Mouse (Mus musculus): ENCODE measurements around the gene Man1b1. TPM values are rescaled to one million over a fixed set of nuclear protein-coding genes. Genes with fewer than 3 reads are reported as not detected.

The Man1b1 gene
- polyA plus RNA-seq, 2 experiments = 6.6 to 25.4 TPM

- peak in 2 of 3 experiments; percentile 37 to 41 for DNase-seq (ENCODE audit: low read depth in 3 of 3, low spot score in 3 of 3)
- no peaks in the 10 kb centered on the region for H3K36me3 ChIP-seq (replicated peaks; ENCODE audit: control insufficient read depth, insufficient read depth, low read depth)
- TF ChIP-seq EP300 (IDR thresholded peaks at IDR 0.05; ENCODE audit: low read depth) = no peak
- TF ChIP-seq CTCF (IDR thresholded peaks at IDR 0.05; ENCODE audit: low read depth) = no peak
- no peaks in the 10 kb centered on the region for H3K9me3 ChIP-seq (ENCODE audit: control insufficient read depth, low read length)
- peaks cover 19% of the 10 kb centered on the region for H3K27me3 ChIP-seq (ENCODE audit: control insufficient read depth, insufficient read depth, low read length)
- ATAC-seq (ENCODE audit: insufficient read depth) = no peak
- no peak within 1 kb of the TSS; a peak in 1 of 4 replicates for H3K4me3 ChIP-seq (ENCODE audit: insufficient read depth in 1 of 2, low read depth in 2 of 2, low read length in 2 of 2)
- no peaks in the 10 kb centered on the region for H3K4me1 ChIP-seq (replicated peaks; ENCODE audit: control insufficient read depth in 2 of 2, insufficient read depth in 2 of 2, low read length in 1 of 2)
- H3K4me2 ChIP-seq (ENCODE audit: low read depth) = peak within 1 kb of the TSS; percentile 48
- 8% methylated on average over 58 of the region's 58 CpGs for WGBS (ENCODE audit: insufficient replicate concordance)
- no peak within 1 kb of the TSS for H3K27ac ChIP-seq
- no peak within 1 kb of the TSS for H3K9ac ChIP-seq (replicated peaks)
Observed at GRCm38 (mm10) chr2:25318971-25319773, 13.0 kb upstream of the Man1b1 start, which contains the start of gene Grin1. TSS of gene Grin1 (minus strand) at chr2:25319187.

- TF ChIP-seq EP300 (IDR thresholded peaks at IDR 0.05; ENCODE audit: low read depth) (no peak), CTCF (IDR thresholded peaks at IDR 0.05; ENCODE audit: low read depth) (no peak)
- peaks cover 19% of the 10 kb centered on the region for H3K27me3 ChIP-seq (ENCODE audit: control insufficient read depth, insufficient read depth, low read length)
- no peaks in the 10 kb centered on the region for H3K4me1 ChIP-seq (replicated peaks; ENCODE audit: control insufficient read depth in 2 of 2, insufficient read depth in 2 of 2, low read length in 1 of 2)
- no peak overlapping the region for H3K4me2 ChIP-seq (ENCODE audit: low read depth)
- no peak overlapping the region for H3K4me3 ChIP-seq (ENCODE audit: insufficient read depth in 1 of 2, low read depth in 2 of 2, low read length in 2 of 2)
- 19% methylated on average over 2 of the region's 2 CpGs for WGBS (ENCODE audit: insufficient replicate concordance)
- H3K9ac ChIP-seq (replicated peaks) = no peak overlapping the region
- ATAC-seq (ENCODE audit: insufficient read depth) = no peak
- H3K36me3 ChIP-seq (replicated peaks; ENCODE audit: control insufficient read depth, insufficient read depth, low read depth) = no peaks in the 10 kb centered on the region
- DNase-seq (ENCODE audit: low read depth in 3 of 3, low spot score in 3 of 3) = no peak
- no peaks in the 10 kb centered on the region for H3K9me3 ChIP-seq (ENCODE audit: control insufficient read depth, low read length)
- H3K27ac ChIP-seq = no peak overlapping the region
Observed at GRCm38 (mm10) chr2:25320084-25320483, 12.1 kb upstream of the Man1b1 start.

- Histone ChIP-seq H3K36me3 (replicated peaks; ENCODE audit: control insufficient read depth, insufficient read depth, low read depth) (no peaks in the 10 kb centered on the region), H3K4me2 (ENCODE audit: low read depth) (no peak overlapping the region), H3K27ac (no peak overlapping the region), H3K4me1 (replicated peaks; ENCODE audit: control insufficient read depth in 2 of 2, insufficient read depth in 2 of 2, low read length in 1 of 2) (peaks cover 0 to under 1% of the 10 kb centered on the region in 2 experiments; a peak in 2 of 4 replicates), H3K9me3 (ENCODE audit: control insufficient read depth, low read length) (no peaks in the 10 kb centered on the region), H3K27me3 (ENCODE audit: control insufficient read depth, insufficient read depth, low read length) (no peaks in the 10 kb centered on the region; the same call in 1 of the 2 replicates), H3K4me3 (ENCODE audit: insufficient read depth in 1 of 2, low read depth in 2 of 2, low read length in 2 of 2) (no peak overlapping the region), H3K9ac (replicated peaks) (no peak overlapping the region)
- WGBS (ENCODE audit: insufficient replicate concordance) = 61% methylated on average over 2 of the region's 2 CpGs
- no peak for ATAC-seq (ENCODE audit: insufficient read depth)
- no peak for DNase-seq (ENCODE audit: low read depth in 3 of 3, low spot score in 3 of 3)
- TF ChIP-seq EP300 (IDR thresholded peaks at IDR 0.05; ENCODE audit: low read depth) (no peak), CTCF (IDR thresholded peaks at IDR 0.05; ENCODE audit: low read depth) (no peak)
Observed at GRCm38 (mm10) chr2:25326036-25326435, 6.1 kb upstream of the Man1b1 start.

DNA sequence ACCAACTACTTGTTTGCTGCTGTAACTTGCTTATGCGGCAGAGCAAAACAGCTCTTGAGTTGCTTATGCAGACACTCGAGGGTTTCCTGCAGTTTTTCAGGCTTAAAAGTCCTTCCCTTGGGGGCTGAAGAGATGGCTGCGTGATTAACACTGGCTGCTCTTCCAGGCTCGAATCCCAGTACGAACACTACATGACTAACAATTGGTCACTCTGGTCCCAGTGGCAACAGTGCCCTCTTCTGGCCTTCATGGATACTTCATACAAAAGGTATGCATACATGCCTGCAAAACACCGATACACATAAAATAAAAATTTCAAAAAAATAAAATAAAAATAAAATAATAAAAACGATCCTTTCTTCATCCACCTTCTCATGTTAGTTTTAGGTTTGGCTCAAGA lies 3.7 kb upstream of the Man1b1 start:
- no peak overlapping the region for H3K9ac ChIP-seq (replicated peaks)
- H3K4me2 ChIP-seq (ENCODE audit: low read depth) = no peak overlapping the region
- TF ChIP-seq EP300 (IDR thresholded peaks at IDR 0.05; ENCODE audit: low read depth) = no peak
- peak; percentile 74 for TF ChIP-seq CTCF (IDR thresholded peaks at IDR 0.05; ENCODE audit: low read depth)
- no peaks in the 10 kb centered on the region for H3K9me3 ChIP-seq (ENCODE audit: control insufficient read depth, low read length)
- ATAC-seq (ENCODE audit: insufficient read depth) (no peak), DNase-seq (ENCODE audit: low read depth in 3 of 3, low spot score in 3 of 3) (peak in 2 of 3 experiments; percentile 36 to 43)
- H3K36me3 ChIP-seq (replicated peaks; ENCODE audit: control insufficient read depth, insufficient read depth, low read depth) = no peaks in the 10 kb centered on the region
- no peaks in the 10 kb centered on the region; the same call in 1 of the 2 replicates for H3K27me3 ChIP-seq (ENCODE audit: control insufficient read depth, insufficient read depth, low read length)
- 35% methylated on average over 7 of the region's 7 CpGs for WGBS (ENCODE audit: insufficient replicate concordance)
- peaks cover 10% of the 10 kb centered on the region in 2 experiments for H3K4me1 ChIP-seq (replicated peaks; ENCODE audit: control insufficient read depth in 2 of 2, insufficient read depth in 2 of 2, low read length in 1 of 2)
- no peak overlapping the region for H3K4me3 ChIP-seq (ENCODE audit: insufficient read depth in 1 of 2, low read depth in 2 of 2, low read length in 2 of 2)
- H3K27ac ChIP-seq = no peak overlapping the region

DNA sequence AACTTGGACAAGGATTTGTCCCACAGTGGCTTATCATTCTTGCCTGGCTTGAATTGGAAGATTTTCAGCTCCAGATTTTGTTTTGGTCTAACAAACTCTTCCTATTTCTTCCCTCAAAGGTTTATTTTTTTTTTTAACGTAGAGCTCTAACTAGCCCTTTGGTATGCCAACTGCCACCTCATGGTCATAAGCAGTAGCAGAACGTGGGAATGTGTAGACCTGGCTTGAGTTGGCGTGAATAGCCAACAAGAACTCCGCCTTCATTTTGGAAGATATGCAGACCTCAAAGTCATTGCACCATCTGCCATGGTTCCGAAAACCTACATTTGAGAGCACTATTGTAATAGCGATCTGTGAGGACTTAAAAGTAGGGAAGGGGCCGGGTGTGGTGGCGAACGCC lies 668 bp upstream of the Man1b1 start:
- DNase-seq (ENCODE audit: low read depth in 3 of 3, low spot score in 3 of 3) (no peak), ATAC-seq (ENCODE audit: insufficient read depth) (no peak)
- H3K27ac ChIP-seq = no peak overlapping the region
- H3K36me3 ChIP-seq (replicated peaks; ENCODE audit: control insufficient read depth, insufficient read depth, low read depth) = peaks cover 5% of the 10 kb centered on the region
- TF ChIP-seq EP300 (IDR thresholded peaks at IDR 0.05; ENCODE audit: low read depth) (no peak), CTCF (IDR thresholded peaks at IDR 0.05; ENCODE audit: low read depth) (no peak)
- no peaks in the 10 kb centered on the region; the same call in 1 of the 2 replicates for H3K27me3 ChIP-seq (ENCODE audit: control insufficient read depth, insufficient read depth, low read length)
- peak overlapping the region; percentile 95 for H3K9ac ChIP-seq (replicated peaks)
- H3K4me3 ChIP-seq (ENCODE audit: insufficient read depth in 1 of 2, low read depth in 2 of 2, low read length in 2 of 2) = peak overlapping the region; percentile 86 to 99
- H3K4me2 ChIP-seq (ENCODE audit: low read depth) = peak overlapping the region; percentile 92
- H3K4me1 ChIP-seq (replicated peaks; ENCODE audit: control insufficient read depth in 2 of 2, insufficient read depth in 2 of 2, low read length in 1 of 2) = peaks cover 12 to 14% of the 10 kb centered on the region in 2 experiments
- no peaks in the 10 kb centered on the region for H3K9me3 ChIP-seq (ENCODE audit: control insufficient read depth, low read length)
- 38% methylated on average over 9 of the region's 9 CpGs for WGBS (ENCODE audit: insufficient replicate concordance)
